Mouse (Mus musculus): ENCODE measurements around the gene Avpi1. TPM values are rescaled to one million over a fixed set of nuclear protein-coding genes. Genes with fewer than 3 reads are reported as not detected.

The Avpi1 gene
- total RNA-seq, 2 experiments from 2014 or later: 10.5 to 11.0 TPM

DNA sequence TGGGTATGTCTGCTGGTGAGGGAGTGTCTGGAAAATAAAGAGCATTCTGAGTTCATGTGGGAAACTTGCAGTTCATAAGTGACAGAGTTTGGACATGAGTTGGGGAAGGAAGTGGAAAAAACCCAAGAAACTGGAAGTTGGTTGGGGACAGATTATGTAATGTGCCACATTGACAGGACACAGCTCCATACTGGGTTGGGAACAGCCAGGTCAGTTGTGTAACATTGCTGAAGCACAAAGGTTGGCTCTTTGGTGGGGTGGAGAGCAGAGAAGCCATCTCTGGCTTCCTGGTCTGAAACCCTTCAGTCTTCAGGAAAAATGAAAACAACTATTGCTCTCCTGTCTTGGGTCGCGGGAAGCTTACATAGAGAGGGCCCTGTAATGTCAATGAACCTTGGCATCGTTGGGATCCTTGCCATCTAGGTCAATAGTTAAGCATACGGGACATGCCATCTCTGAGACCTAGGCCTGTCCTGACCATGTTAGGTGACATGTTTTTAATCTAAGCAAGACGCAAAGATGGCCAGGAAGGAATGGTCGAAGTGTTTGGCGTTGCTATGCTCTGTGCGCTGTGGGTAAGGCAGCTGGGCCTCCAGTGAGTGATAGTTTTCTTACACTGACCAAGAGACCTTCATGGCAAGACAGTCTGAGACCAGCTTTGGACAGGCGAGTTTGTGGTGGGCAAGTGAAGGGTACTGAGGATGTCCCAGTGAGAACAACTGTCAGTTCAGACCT lies 17.6 kb upstream of the Avpi1 start:
- no peak for DNase-seq
- intact Hi-C loops (cut with DNase I; ENCODE audit: low total_unique reads): no loop called here

DNA sequence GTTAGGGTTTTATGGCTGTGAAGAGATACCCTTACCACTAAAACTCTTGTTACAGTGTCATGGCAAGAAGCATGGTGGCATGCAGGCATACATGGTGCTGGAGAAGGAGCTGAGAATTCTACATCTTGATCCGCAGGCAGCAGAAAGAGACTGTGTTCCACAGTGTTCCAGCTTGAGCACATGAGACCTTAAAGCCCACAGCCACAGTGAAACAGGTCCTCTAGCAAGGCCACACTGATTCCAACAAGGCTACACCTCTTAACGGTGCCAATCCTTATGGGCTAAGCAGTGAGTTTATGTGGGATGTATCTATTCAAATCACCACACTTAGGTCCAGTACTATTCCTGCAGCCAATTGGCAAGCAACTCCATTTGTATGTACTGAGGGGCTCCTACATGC lies 16.9 kb upstream of the Avpi1 start:
- intact Hi-C loops (cut with DNase I; ENCODE audit: low total_unique reads): no loop called here
- no peak for DNase-seq

DNA sequence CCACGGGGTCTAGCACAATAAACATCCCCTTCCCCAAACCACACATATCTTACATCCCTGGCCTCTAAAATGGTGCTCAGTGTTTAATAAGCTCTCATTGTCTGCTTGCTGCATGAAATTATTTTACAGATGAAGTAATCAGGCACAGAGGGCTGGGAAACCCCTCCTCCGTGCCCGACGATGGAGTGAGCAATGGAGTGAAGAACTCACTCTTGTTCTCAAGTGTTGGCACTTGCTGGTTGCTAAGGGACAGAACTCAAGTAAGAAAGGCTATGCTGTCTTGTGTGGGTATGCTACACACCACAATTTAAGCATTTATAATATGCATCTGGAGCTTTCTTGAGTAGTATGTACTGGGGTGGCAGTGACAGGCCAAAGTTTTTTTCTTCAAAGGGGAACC lies 16.4 kb upstream of the Avpi1 start:
- DNase-seq: no peak
- intact Hi-C loops (cut with DNase I; ENCODE audit: low total_unique reads): no loop called here

DNA sequence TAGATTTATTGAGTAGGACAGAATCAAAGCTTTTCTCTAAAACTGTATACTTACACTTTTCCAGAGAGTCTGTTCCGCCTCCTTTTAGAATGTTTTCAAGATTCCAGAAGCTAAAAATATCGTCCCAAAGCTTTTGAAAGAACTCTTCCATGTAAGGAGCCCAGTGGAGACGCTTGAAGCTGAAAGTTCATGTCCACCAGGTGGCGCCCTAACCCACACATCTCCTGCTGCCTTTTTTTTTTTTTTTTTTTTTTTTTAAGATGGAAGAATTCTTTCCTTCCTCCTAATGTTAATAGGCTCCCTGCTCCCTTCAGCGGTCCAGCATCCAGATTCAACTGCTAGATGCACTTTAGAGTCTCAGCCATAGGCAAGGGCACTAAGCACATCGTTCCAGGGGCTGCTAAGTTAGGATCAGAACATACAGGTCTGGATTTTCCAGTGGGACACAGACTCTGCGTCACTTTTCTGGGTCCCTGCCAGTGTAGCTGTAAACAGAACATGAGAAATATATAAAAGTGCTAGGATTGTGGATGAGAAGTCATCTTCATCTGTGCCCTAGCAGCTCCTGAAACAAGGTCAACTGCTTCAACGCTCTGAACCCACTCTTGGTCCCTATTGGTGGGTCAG lies 15.8 kb upstream of the Avpi1 start:
- peak; percentile 88 for DNase-seq

DNA sequence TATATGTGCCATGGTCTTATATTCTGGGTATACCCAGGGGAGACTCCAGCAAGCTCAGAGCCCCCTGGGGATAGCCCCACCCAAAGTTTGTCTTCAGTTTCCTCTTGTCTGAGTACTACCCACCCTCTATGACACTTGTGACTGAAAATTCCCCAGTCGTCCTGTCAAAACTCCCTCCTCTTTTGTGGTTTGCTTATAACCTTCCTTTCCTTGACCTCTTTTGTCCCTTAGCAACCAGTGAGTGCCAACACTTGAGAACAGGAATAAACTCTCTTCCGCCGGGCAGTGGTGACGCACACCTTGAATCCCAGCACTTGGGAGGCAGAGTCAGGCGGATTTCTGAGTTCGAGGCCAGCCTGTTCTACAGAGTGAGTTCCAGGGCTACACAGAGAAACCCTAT lies 15.2 kb upstream of the Avpi1 start:
- intact Hi-C loops (cut with DNase I; ENCODE audit: low total_unique reads): no loop called here
- DNase-seq: no peak

More for the DNA sequence above, 15.8 kb upstream of the Avpi1 start:
- intact Hi-C loops (cut with DNase I; ENCODE audit: low total_unique reads): no loop called here

- no peak for DNase-seq
- intact Hi-C loops (cut with DNase I; ENCODE audit: low total_unique reads): no loop called here
Measured at GRCm38 (mm10) chr19:42142757-42143156, 13.9 kb upstream of the Avpi1 start.

DNA sequence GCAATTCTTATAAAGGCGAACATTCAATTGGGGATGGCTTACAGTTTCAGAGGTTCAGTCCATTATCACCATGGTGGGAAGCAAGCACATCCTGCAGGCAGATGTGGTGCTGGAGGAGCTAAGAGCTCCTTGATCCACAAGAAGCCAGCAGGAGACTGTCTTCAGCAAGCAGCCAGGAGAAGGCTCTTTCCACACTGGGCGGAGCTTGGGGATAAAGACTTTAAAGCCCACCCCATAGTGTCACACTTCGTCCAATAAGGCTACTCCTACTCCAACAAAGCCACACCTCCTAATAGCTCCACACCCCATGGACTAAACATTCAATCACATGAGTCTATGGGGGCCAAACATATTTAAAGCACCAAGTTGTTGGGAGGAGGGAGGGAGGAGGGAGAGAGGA lies 13.1 kb upstream of the Avpi1 start:
- intact Hi-C loops (cut with DNase I; ENCODE audit: low total_unique reads): no loop called here
- DNase-seq: no peak

DNA sequence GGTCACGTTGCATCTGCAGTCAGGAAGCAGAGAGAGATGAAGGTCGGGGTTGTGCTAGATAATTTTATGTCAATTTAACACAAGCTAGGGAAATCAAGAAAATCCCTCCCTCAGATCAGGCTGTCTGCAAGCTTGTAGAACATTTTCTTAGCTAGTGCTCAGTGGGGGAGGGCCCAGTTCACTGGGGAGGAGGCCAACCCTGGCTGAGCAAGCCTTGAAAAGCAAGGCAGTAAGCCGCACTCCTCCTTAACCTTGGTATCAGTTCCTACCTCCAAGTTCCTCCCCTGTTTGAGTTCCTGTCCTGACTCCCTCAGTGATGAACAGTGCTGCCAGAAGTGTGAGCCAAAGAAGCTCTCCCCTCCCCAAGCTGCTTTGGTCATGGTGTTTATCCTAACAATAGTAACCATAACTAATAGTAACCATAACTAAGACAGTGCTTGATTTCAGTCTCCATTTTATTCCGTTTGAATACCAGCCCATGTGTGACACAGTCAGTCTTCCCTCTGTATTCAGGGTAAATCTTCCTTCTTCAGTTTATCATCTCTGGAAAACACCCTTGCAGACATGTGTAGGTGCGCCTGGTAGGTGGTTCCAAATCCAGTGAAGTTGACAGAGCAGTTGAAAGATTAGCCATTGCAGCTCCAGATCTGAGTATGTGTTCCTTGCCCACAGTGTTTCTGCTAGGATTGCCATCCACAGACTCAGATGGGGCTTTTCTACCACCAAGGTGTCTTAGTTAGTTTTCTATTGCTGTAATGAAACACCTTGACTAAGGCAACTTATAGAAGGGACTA lies 11.1 kb upstream of the Avpi1 start:
- DNase-seq: no peak
- intact Hi-C loops (cut with DNase I; ENCODE audit: low total_unique reads): no loop called here

DNA sequence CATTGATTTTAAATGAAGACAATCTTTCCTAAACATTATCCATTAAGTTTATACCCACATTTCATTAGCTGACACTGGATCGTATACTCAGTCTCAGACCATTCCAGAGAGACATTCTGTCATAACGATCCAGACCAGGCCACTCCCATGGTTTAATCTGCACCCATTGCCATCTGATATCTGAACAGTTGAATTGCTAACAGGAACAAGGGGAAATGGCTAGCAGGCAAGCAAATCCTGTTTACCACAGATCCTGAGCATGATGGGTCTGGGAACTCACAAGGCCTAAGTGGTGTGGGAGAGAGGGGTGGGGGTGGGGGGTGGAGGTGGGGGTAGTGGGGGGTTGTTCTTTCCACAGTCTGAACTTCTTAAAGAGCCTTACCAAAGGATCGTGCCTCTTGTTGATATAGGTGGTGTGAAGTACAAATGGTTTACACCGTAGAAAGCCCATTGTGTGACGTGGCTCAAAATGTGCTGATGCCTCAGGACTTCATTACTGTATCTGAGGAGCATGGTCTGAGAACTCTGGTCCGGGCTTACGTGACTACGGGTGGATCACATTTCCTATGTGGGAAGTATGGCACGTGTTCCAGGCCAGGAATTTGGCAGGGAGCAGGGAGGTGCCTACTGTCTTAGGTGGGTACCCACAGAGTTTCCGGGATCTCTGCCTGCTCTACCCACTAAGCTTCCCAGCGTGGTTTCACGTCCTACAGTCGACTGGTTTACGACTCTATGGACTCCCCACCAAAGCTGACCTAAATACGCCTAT lies 9.8 kb upstream of the Avpi1 start:
- DNase-seq: no peak
- intact Hi-C loops (cut with DNase I; ENCODE audit: low total_unique reads): no loop called here

DNA sequence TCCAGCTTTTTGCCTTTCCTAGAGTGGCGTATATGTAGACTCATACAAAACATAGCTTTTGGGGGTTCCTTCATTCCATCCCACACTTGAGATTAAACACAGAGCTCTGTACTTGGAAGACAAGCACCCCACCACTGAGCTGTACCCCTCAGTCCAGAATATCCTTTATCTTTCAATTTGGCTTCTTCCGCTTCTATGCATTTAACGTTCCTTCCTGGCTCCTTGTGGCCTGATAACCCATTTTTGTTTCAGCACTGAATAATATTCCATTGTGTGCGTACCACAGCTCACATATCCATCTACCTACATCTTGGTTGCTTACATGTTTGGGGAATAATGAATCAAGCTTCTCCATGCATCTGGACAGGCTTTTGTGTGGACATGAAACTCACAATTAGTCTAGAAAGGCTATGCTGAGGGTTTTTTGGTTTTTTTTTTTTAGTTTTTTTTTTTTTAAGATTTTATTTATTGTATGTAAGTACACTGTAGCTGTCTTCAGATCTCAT lies 8.4 kb upstream of the Avpi1 start:
- DNase-seq: no peak
- intact Hi-C loops (cut with DNase I; ENCODE audit: low total_unique reads): no loop called here

- no peak for DNase-seq
- intact Hi-C loops (cut with DNase I; ENCODE audit: low total_unique reads): no loop called here
Measured at GRCm38 (mm10) chr19:42136126-42136525, 7.3 kb upstream of the Avpi1 start.

DNA sequence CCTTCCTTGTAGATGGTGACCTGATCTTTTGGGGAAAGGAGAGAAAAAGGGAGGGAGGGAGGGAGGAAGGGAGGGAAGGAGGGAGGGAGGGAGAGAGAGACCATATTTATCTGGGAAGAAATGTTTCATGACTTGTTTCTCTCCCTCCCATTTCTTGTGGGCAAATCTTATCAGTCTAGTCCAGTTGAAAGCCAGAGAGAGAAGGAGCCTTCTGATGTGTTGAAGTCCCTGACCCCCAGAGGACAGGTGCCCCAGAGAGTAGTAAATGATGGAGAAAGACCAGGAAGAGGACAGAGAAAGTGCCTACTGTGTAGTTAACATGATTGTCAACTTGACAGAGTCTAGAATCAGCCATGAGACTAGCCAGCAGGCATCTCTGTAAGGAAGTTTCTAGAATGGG lies 6.2 kb upstream of the Avpi1 start:
- DNase-seq: no peak
- intact Hi-C loops (cut with DNase I; ENCODE audit: low total_unique reads): no loop called here

GRCm38 (mm10) chr19:42131101-42131500 lies 2.2 kb upstream of the Avpi1 start:
- intact Hi-C loops (cut with DNase I; ENCODE audit: low total_unique reads): no loop called here
- no peak for DNase-seq

GRCm38 (mm10) chr19:42130294-42130606 lies 1.4 kb upstream of the Avpi1 start:
- DNase-seq: no peak

GRCm38 (mm10) chr19:42129509-42130293 lies 842 bp upstream of the Avpi1 start:
- no peak for DNase-seq
- intact Hi-C loops (cut with DNase I; ENCODE audit: low total_unique reads): no loop called here

More at GRCm38 (mm10) chr19:42130294-42130606, 1.4 kb upstream of the Avpi1 start:
- intact Hi-C loops (cut with DNase I; ENCODE audit: low total_unique reads): no loop called here

DNA sequence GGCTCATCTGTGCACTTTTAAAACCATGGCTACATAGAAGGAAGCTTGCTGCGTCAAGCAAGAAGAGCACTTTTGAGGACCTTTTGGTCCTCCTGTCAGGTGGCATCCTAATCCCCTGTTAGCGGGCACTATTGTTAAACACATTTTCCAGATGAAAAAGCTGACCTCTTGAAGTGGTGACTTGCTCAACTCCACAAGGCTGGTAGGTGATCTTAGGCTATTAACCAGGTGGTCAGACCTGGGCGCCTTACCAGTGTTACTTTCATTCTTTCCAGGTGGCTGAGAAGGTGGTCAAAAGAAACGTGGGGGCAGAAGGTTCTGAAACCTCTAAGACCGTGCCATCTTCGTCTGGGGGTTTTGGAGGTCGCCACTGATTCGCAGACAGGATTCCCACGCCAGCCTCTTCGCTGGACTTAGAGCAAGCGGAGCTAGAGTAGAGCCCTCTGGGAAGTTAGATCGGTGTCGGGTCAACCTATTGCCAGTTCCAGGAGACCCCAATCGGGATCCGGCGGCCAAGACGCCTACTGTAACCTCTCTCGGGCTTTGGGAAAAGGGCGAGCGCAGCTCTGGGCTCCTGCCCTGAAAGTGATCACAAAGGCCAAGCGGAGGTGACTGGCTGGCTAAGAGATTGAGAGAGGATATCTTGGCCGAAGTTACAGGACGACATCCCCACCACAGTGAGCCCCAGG lies 663 bp downstream of the Avpi1 start:
- intact Hi-C loops (cut with DNase I; ENCODE audit: low total_unique reads): no loop called here
- no peak for DNase-seq

GRCm38 (mm10) chr19:42127024-42127423 lies 1.8 kb downstream of the Avpi1 start:
- DNase-seq: no peak

GRCm38 (mm10) chr19:42126219-42126605 lies 2.6 kb downstream of the Avpi1 start:
- intact Hi-C loops (cut with DNase I; ENCODE audit: low total_unique reads): no loop called here
- no peak for DNase-seq

More at GRCm38 (mm10) chr19:42127024-42127423, 1.8 kb downstream of the Avpi1 start:
- intact Hi-C loops (cut with DNase I; ENCODE audit: low total_unique reads): no loop called here

Data from gastrocnemius, postnatal 14 days (tissue).